Mouse (Mus musculus) neutrophil, adult 59 days (primary cell): ENCODE data around the gene Cfap45. TPM values are rescaled to one million over a fixed set of nuclear protein-coding genes. Genes with fewer than 3 reads are reported as not detected.

ENCODE experiments used
- total RNA-seq, 2 experiments: library from RNA; stranded (reverse); gene quantifications; 1 replicate in 1 of 2; 2 replicates in 1 of 2; pipeline ENCODE4 v1.2.4; 2023

Cfap45 gene
- 1 to 10 TPM in 1 of 2 experiments, under 1 TPM in 1; 0.78 to 1.3 TPM for total RNA-seq

DNA sequence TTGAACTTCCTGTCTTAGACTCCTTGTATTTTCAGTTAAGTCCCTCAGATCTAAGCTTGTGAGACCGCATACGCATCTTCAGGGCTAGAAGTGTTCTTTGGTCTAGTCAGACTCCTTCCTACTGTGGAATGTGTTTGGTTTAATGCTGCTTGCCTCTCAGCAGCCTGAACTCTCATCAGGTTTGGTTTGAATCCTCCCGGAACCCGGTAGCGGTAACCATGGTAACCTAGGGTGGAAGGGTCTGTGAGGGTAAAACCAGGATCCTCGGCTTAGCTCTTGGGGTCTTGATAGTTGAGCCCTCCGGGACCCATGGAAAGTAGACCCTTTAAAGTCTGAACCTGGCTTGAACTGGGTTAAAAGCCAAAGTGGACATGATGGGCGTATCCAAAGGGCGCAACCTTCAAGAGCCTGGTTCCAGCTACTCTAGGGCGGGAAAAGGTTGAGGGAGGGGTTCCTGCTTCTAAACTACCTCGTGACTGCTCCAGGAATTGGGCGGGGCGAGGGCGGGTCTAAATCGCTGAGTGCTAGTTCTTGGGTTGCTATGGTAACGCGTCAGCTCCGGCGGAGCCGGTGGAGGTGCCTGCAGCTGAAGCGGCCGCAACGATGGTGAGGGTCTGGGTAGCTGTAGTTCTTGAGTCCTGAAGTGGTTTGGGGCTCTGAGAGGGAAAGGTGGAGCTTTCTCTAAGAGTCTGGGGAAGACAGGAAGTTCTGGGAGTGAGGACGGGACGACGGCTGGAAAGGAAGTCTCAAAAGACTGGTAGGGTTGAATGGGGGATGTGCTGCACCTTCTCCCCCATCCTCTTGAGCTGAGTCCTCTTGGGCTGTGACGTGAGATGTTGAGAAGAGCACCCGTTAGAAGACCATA is at the start of gene Cfap45:
Gene Cfap45 (plus strand): TSS at position 226 of the 865 bp plus-strand sequence.

DNA sequence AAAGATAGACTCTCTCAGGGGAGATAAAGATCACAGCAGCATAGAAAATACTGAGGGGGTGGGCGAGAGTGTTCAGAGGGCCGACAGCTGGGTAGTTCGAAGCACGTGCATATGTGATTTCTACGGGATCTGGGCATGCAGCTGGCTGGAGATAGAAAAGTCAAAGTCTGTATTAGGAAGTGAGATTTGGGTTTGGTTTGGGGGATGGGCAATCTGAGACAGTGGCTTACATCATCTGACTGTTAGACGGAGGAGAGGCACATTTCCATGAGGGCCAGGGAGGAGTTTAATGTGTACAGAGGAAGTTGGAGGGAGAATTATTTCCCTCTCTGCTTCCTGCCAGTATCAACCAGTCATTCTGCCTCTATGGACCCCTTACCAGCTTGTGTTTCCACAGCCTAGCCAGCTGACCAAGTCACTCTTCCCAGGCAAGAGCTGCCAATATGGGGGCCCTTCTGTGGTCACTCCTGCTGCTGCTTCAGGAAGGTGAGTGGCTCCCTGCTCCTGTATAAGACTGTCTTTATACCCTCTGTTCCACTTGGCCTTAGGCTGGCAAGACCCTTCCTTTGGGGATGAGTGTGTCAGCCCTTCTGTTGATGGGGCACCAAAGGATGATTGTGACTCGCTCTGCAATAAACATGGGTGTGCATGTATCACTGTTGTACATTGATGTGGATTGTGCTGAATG is 45.4 kb upstream of the Cfap45 start, which contains the start of gene Slamf9:
Gene Slamf9 (plus strand): TSS at position 305 of the 688 bp plus-strand sequence.

DNA sequence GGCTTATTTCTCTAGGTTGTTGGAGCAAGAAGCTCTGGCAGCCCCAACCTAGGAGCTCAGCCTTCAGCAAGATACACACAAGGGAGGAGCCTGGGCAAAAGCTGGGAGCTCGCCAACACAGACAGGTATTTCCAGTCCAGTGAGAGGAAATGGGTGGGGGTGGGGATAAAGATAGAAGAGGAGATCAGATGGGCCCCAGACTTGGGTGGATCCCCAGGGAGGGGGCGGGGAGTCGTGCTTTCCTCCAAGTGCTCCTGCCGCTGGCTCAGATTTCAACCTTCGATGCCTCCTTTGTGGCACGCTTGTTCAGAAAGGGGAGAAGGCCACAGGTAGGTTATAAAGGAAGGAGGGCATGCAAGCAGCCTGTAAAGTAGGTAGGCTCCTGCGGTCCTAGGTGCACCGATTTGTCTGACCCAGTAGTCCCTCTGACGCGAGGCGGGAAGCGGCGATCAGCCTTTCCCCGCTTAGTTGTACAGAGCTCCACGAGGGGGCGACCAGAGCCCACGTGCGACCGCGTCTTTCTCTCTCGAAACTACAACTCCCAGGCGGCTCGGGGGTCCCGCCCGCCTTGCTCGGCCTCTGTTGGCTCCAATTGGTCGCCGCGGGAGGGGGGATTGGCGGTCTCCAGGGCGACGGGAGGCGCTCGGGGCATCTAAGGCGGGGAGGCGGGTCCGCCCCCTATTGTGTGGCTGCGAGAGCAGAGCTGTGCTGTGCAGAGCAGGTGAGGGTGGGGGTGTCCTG is 38.9 kb upstream of the Cfap45 start, which contains the start of gene Igsf9:
Gene Igsf9 (plus strand): TSS at position 249 of the 741 bp plus-strand sequence.

DNA sequence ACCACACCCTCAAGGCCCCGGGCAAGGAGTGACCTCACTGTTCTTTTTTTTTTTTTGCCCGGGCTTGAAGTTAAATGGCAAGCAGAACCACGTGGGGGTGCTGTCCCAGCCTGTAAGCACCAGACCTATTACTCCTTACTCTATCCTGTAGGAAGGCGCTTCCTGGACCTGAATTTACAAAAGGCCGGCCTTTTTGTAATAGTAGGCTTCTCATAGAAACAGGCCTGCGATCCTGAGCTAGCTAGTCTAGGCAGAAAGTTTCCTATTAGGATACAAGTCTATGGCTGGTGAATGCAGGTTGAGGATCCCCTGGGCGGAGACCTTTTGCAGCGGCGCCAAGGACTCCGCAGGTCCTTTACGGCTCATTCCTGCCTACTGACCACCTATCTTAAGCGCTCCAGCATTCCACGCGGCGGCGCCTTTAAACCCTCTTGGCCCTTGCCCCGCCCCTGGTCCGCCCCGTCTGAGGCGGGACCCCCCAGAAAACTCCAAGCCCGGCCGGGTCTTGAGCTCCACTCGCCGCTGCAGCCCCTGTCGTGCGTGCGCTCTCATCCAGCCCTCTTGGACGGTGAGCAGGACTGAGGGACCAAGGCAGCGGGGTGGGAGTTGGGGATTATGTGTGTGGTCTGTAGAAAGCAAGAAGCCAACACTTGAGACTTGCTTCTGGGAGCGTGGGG is 20.7 kb upstream of the Cfap45 start, which contains the start of gene Tagln2:
Gene Tagln2 (plus strand): TSS at position 283 of the 677 bp plus-strand sequence.

DNA sequence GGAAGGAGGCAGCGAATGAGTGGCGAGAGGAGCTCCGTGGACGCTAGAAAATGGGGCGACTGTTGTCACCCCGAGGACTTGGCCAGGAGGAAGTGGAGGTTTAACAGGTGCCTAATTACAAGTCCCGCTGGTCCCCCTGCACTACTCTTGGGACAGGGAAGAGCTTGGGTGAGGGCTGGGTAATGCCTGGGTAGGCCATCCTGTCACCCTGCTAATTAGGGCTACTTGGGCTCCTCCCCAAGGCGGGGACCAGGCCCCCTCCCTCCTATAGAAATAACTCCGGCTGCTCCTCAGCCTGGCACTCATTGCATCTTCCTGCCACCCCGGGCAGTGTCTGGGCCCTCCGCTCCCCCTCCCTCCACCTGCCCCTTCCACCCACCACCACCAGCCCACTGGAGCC is 35.0 kb downstream of the Cfap45 start, which contains the start of gene Vsig8:
Gene Vsig8 (plus strand): TSS at position 301 of the 400 bp plus-strand sequence.

DNA sequence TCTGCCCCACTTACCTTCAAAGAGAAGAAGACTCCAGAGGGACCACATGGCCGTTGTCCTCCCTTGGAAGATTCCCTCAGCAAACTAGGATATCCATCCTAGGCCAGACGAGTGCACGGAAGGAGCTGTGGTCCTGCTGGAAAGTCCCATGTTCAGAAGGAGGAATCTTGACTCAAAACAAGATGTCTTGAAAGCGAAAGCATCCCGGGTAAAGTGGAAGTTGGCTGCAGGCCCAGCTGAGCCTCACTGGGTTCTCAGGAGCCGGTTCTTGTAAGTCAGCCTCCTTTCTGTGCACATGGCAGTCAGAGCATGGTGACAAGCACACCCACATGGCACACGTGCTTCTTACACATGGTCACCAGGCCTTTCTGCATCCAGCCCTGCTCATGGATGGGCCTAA is 69.8 kb downstream of the Cfap45 start, which contains the start of gene Slamf8:
Gene Slamf8 (minus strand): TSS at position 184 of the 400 bp plus-strand sequence.

Other genes with a start within 250 kb of the Cfap45 start
- not detected for gene Atp1a2, start 222.7 kb upstream of the Cfap45 start, total RNA-seq
- not detected for gene Kcnj9, start 191.5 kb upstream of the Cfap45 start, total RNA-seq
- 1 to 10 TPM; 1.4 to 2.9 TPM for gene Kcnj10, start 179.6 kb upstream of the Cfap45 start, total RNA-seq
- gene Pigm, start 144.3 kb upstream of the Cfap45 start, total RNA-seq = 10 to 100 TPM; 15.2 to 17.0 TPM
- gene Slamf9, start 45.4 kb upstream of the Cfap45 start, total RNA-seq = 1 to 10 TPM in 1 of 2 experiments, under 1 TPM in 1; 0.27 to 1.1 TPM
- gene Igsf9, start 39.0 kb upstream of the Cfap45 start, total RNA-seq = under 1 TPM; 0.58 to 0.88 TPM
- 100 to 1,000 TPM; 207 to 231 TPM for gene Tagln2, start 20.8 kb upstream of the Cfap45 start, total RNA-seq
- gene Vsig8, start 35.1 kb downstream of the Cfap45 start, total RNA-seq = not detected
- gene Slamf8, start 69.8 kb downstream of the Cfap45 start, total RNA-seq = 1 to 10 TPM; 4.0 to 6.3 TPM
- gene Fcrl6, start 81.8 kb downstream of the Cfap45 start, total RNA-seq = not detected
- 1 to 10 TPM; 2.0 to 2.1 TPM for gene Dusp23, start 112.2 kb downstream of the Cfap45 start, total RNA-seq
- gene Crp, start 177.3 kb downstream of the Cfap45 start, total RNA-seq = not detected